Mouse (Mus musculus) heart, postnatal 0 days (tissue): ENCODE measurements around the gene Btnl2. TPM values are rescaled to one million over a fixed set of nuclear protein-coding genes. Genes with fewer than 3 reads are reported as not detected.

ENCODE experiments used
- ATAC-seq: fragments of 200-750 bp; cut with Nextera tagmentation; 2 replicates; pipeline ENCODE4 v1.8.0; 2017; ENCODE audit warnings: low read depth, moderate number of reproducible peaks, moderate library complexity; ENCODE audit not compliant: insufficient read depth
- DNase-seq: peaks from one replicate; pipeline ENCODE4 v3.0.0-alpha.2; 2016; ENCODE audit warnings: low spot score
- H3K27ac ChIP-seq: fragments of 300-500 bp; sonication (generic); 2 replicates; pipeline ENCODE4 v1.5.1; 2014; ENCODE audit warnings: low read depth, mild to moderate bottlenecking
- H3K27me3 ChIP-seq: fragments of 300-500 bp; sonication (generic); 2 replicates; pipeline ENCODE4 v1.6.1; 2014; ENCODE audit warnings: low read length, mixed read lengths; ENCODE audit not compliant: control insufficient read depth, insufficient read depth
- H3K36me3 ChIP-seq: fragments of 300-500 bp; sonication (generic); replicated peaks from 2 replicates; pipeline ENCODE4 v1.6.1; 2014; ENCODE audit warnings: low read length, mixed read lengths; ENCODE audit not compliant: control insufficient read depth, insufficient read depth
- H3K4me1 ChIP-seq: fragments of 300-500 bp; sonication (generic); 2 replicates; pipeline ENCODE4 v1.6.1; 2014; ENCODE audit warnings: antibody characterized with exemption; ENCODE audit not compliant: control insufficient read depth, insufficient read depth
- H3K4me2 ChIP-seq: fragments of 300-500 bp; sonication (generic); 2 replicates; pipeline ENCODE4 v1.6.1; 2014; ENCODE audit warnings: low read depth, mild to moderate bottlenecking, low read length, moderate library complexity
- H3K4me3 ChIP-seq: fragments of 300-500 bp; sonication (generic); 2 replicates; pipeline ENCODE4 v1.5.1; 2014; ENCODE audit warnings: low read depth, low read length
- H3K9ac ChIP-seq: fragments of 300-500 bp; sonication (generic); replicated peaks from 2 replicates; pipeline ENCODE4 v1.6.1; 2014; ENCODE audit warnings: low read depth, low read length, mixed read lengths
- H3K9me3 ChIP-seq: fragments of 300-500 bp; sonication (generic); replicated peaks from 2 replicates; pipeline ENCODE4 v1.6.1; 2016; ENCODE audit warnings: low read length; ENCODE audit not compliant: control insufficient read depth
- CTCF ChIP-seq: IDR thresholded peaks from 2 replicates; pipeline ENCODE4 v1.5.1; 2016; ENCODE audit warnings: antibody characterized with exemption, control low read depth, low read depth
- EP300 ChIP-seq: IDR thresholded peaks from 2 replicates; pipeline ENCODE4 v1.6.1; 2016; ENCODE audit warnings: antibody characterized with exemption, low read depth
- WGBS: fragments of 180-500 bp; shearing (Covaris S2); extraction: QIAGEN DNeasy Blood & Tissue Kit; methylation state at CpG from one replicate; pipeline ENCODE4 v1.1.7; 2014; 5-methylcytosine and 5-hydroxymethylcytosine counted together
- polyA plus RNA-seq: library from polyadenylated mRNA; unstranded; fragments of >200 nt; fragmentation: Nextera tagmentation; extraction: Ambion mirVana; gene quantifications from 2 replicates; pipeline ENCODE4 v1.2.1, GENCODE M21; 2015
- total RNA-seq: library from RNA; depleted of rRNA; stranded (reverse); fragments of >200 nt; gene quantifications from 2 replicates; pipeline ENCODE4 v1.2.3, GENCODE M21; 2014; ENCODE audit warnings: low replicate concordance

The Btnl2 gene
- total and polyA plus RNA-seq, 2 experiments from 2014 or later = not detected

- Histone ChIP-seq H3K27ac (no peak overlapping the region), H3K27me3 (peaks cover 10% of the 10 kb centered on the region; the same call in 1 of the 2 replicates), H3K4me1 (no peaks in the 10 kb centered on the region), H3K4me2 (no peak overlapping the region), H3K9me3 (no peaks in the 10 kb centered on the region), H3K9ac (no peak overlapping the region), H3K36me3 (no peaks in the 10 kb centered on the region), H3K4me3 (no peak overlapping the region)
- DNase-seq (no peak), ATAC-seq (no peak)
- WGBS = 55% methylated on average over 7 of the region's 7 CpGs
- TF ChIP-seq EP300 (no peak), CTCF (no peak)
These were observed 36.9 kb downstream of the Btnl2 start for GRCm38 (mm10) chr17:34391507-34391906.

- 0 out of 2 replicates have a peak, but pooled peaks have one; percentile 36 for ATAC-seq
- Histone ChIP-seq H3K27me3 (peaks cover 10% of the 10 kb centered on the region; the same call in 1 of the 2 replicates), H3K4me3 (peak overlapping the region; percentile 32; the same call in 1 of the 2 replicates), H3K4me1 (no peaks in the 10 kb centered on the region), H3K4me2 (peak overlapping the region; percentile 49), H3K27ac (no peak overlapping the region), H3K9me3 (no peaks in the 10 kb centered on the region), H3K36me3 (no peaks in the 10 kb centered on the region), H3K9ac (no peak overlapping the region)
- TF ChIP-seq EP300 = no peak
- TF ChIP-seq CTCF = no peak
- DNase-seq = no peak
- 4% methylated on average over 24 of the region's 24 CpGs for WGBS
These were observed 37.7 kb downstream of the Btnl2 start for GRCm38 (mm10) chr17:34392321-34392720.

- Histone ChIP-seq H3K27ac (no peak overlapping the region), H3K4me1 (no peaks in the 10 kb centered on the region), H3K4me3 (no peak overlapping the region), H3K36me3 (no peaks in the 10 kb centered on the region), H3K9ac (no peak overlapping the region), H3K27me3 (0 out of 2 replicates have a peak, but pooled peaks cover under 1% of the 10 kb centered on the region), H3K4me2 (no peak overlapping the region), H3K9me3 (no peaks in the 10 kb centered on the region)
- 69% methylated on average over 5 of the region's 5 CpGs for WGBS
- no peak for TF ChIP-seq CTCF
- no peak for TF ChIP-seq EP300
- DNase-seq (no peak), ATAC-seq (no peak)
These were observed 42.7 kb downstream of the Btnl2 start for GRCm38 (mm10) chr17:34397357-34397756.

GRCm38 (mm10) chr17:34398058-34398710 is 43.6 kb downstream of the Btnl2 start:
- no peak overlapping the region; the same call in 1 of the 2 replicates for H3K9ac ChIP-seq
- TF ChIP-seq CTCF (no peak), EP300 (no peak)
- 16% methylated on average over 9 of the region's 9 CpGs for WGBS

GRCm38 (mm10) chr17:34398711-34399393 is 44.2 kb downstream of the Btnl2 start, which contains the start of gene BC051142:
BC051142 (plus strand) TSS chr17:34398820.
- peak; percentile 88 for ATAC-seq
- no peaks in the 10 kb centered on the region for H3K4me1 ChIP-seq
- DNase-seq = peak; percentile 64
- peak within 1 kb of the TSS; percentile 50 for H3K4me3 ChIP-seq
- H3K27ac ChIP-seq = peak within 1 kb of the TSS; percentile 40; the same call in 1 of the 2 replicates
- H3K9ac ChIP-seq = peak within 1 kb of the TSS; percentile 55
- H3K9me3 ChIP-seq = no peaks in the 10 kb centered on the region
- WGBS = 7% methylated on average over 34 of the region's 34 CpGs
- no peaks in the 10 kb centered on the region for H3K36me3 ChIP-seq
- peak within 1 kb of the TSS; percentile 79 for H3K4me2 ChIP-seq
- no peak for TF ChIP-seq CTCF
- no peak for TF ChIP-seq EP300
- H3K27me3 ChIP-seq = no peaks in the 10 kb centered on the region

More at GRCm38 (mm10) chr17:34398058-34398710, 43.6 kb downstream of the Btnl2 start:
- no peaks in the 10 kb centered on the region for H3K9me3 ChIP-seq
- DNase-seq = peak; percentile 60
- peak; percentile 70 for ATAC-seq
- no peaks in the 10 kb centered on the region for H3K36me3 ChIP-seq
- H3K4me1 ChIP-seq = no peaks in the 10 kb centered on the region
- no peak overlapping the region for H3K27ac ChIP-seq
- H3K4me3 ChIP-seq = peak overlapping the region; percentile 50
- peak overlapping the region; percentile 79 for H3K4me2 ChIP-seq
- H3K27me3 ChIP-seq = no peaks in the 10 kb centered on the region
